Mouse (Mus musculus) liver, adult 2 months (tissue): ENCODE results near the gene Il34. TPM values are rescaled to one million over a fixed set of nuclear protein-coding genes. Genes with fewer than 3 reads are reported as not detected.

Experiments used
- DNase-seq: peaks from one replicate; pipeline ENCODE4 v3.0.0-alpha.2; 2011; ENCODE audit warnings: low read depth, low spot score; ENCODE audit errors: extremely low read depth
- H3K27ac ChIP-seq: fragments of 200-500 bp; replicated peaks from 2 replicates; pipeline ENCODE4 v1.5.1; 2012; ENCODE audit warnings: low read depth, mild to moderate bottlenecking, control low read depth, inconsistent platforms, low read length; ENCODE audit not compliant: insufficient read depth
- H3K27me3 ChIP-seq: fragments of 200-500 bp; 2 replicates; pipeline ENCODE4 v1.6.1; 2012; ENCODE audit warnings: mild to moderate bottlenecking, moderate library complexity, low read length, inconsistent platforms; ENCODE audit not compliant: control insufficient read depth, insufficient read depth
- H3K36me3 ChIP-seq: fragments of 200-500 bp; 2 replicates; pipeline ENCODE4 v1.6.1; 2012; ENCODE audit warnings: low read length, inconsistent platforms; ENCODE audit not compliant: control insufficient read depth, insufficient read depth
- H3K4me1 ChIP-seq: fragments of 200-500 bp; 2 replicates; pipeline ENCODE4 v1.6.1; 2011; ENCODE audit warnings: low read length; ENCODE audit not compliant: control insufficient read depth, insufficient read depth
- H3K4me3 ChIP-seq: fragments of 200-500 bp; 2 replicates; pipeline ENCODE4 v1.5.1; 2011; ENCODE audit warnings: low read depth, mild to moderate bottlenecking, control low read depth, low read length, moderate library complexity; ENCODE audit not compliant: insufficient read depth
- H3K79me2 ChIP-seq: fragments of 200-500 bp; 2 replicates; pipeline ENCODE4 v1.6.1; 2012; ENCODE audit warnings: inconsistent platforms, mild to moderate bottlenecking, low read length, moderate library complexity; ENCODE audit not compliant: control insufficient read depth, insufficient read depth
- H3K9ac ChIP-seq: fragments of 200-500 bp; 2 replicates; pipeline ENCODE4 v1.6.1; 2012; ENCODE audit warnings: low read depth, mild to moderate bottlenecking, control low read depth, inconsistent platforms, low read length
- CTCF ChIP-seq: fragments of 200-500 bp; IDR thresholded peaks from 2 replicates; pipeline ENCODE4 v1.5.1; 2011; ENCODE audit warnings: low read depth, low read length, control low read depth
- POLR2A ChIP-seq: fragments of 200-500 bp; IDR thresholded peaks from 2 replicates; pipeline ENCODE4 v1.6.1; 2011; ENCODE audit warnings: low read length, control low read depth; ENCODE audit not compliant: insufficient read depth; ENCODE audit errors: extremely low read depth
- WGBS: fragments of 180-500 bp; shearing (Covaris S2); methylation state at CpG from one replicate; pipeline ENCODE4 v1.1.7; 2018; 5-methylcytosine and 5-hydroxymethylcytosine counted together
- polyA plus RNA-seq: library from polyadenylated mRNA; depleted of rRNA; stranded (reverse); fragments of >200 nt; gene quantifications from 2 replicates; pipeline ENCODE4 v1.2.3, GENCODE M21; 2012
- total RNA-seq: library from RNA; depleted of rRNA; stranded (reverse); fragments of >200 nt; gene quantifications from 2 replicates; pipeline ENCODE4 v1.2.3, GENCODE M21; 2014

The Il34 gene
- total and polyA plus RNA-seq, 2 experiments = 2.4 to 7.3 TPM

GRCm38 (mm10) chr8:110809831-110810230 lies 4.1 kb upstream of the Il34 start:
- H3K79me2 ChIP-seq = no peaks in the 10 kb centered on the region
- TF ChIP-seq CTCF (no peak), POLR2A (no peak)
- H3K4me3 ChIP-seq = no peak overlapping the region
- H3K4me1 ChIP-seq = no peaks in the 10 kb centered on the region
- H3K27me3 ChIP-seq = no peaks in the 10 kb centered on the region
- H3K36me3 ChIP-seq = peaks cover 55% of the 10 kb centered on the region
- H3K27ac ChIP-seq = no peak overlapping the region
- 46% methylated on average over 2 of the region's 2 CpGs for WGBS
- no peak for DNase-seq
- H3K9ac ChIP-seq = no peak overlapping the region

GRCm38 (mm10) chr8:110808495-110809472 lies 3.1 kb upstream of the Il34 start:
- H3K4me1 ChIP-seq = no peaks in the 10 kb centered on the region
- 71% methylated on average over 13 of the region's 13 CpGs for WGBS
- no peak for DNase-seq
- H3K27ac ChIP-seq = peak overlapping the region; percentile 5; the same call in 1 of the 2 replicates
- H3K36me3 ChIP-seq = peaks cover 45% of the 10 kb centered on the region
- no peak overlapping the region for H3K9ac ChIP-seq
- H3K79me2 ChIP-seq = no peaks in the 10 kb centered on the region
- no peaks in the 10 kb centered on the region for H3K27me3 ChIP-seq
- no peak for TF ChIP-seq POLR2A
- TF ChIP-seq CTCF = no peak
- H3K4me3 ChIP-seq = no peak overlapping the region

GRCm38 (mm10) chr8:110806146-110806545 lies 422 bp upstream of the Il34 start:
- 81% methylated on average over 1 of the region's 1 CpGs for WGBS
- Histone ChIP-seq H3K27me3 (no peaks in the 10 kb centered on the region), H3K36me3 (peaks cover 19% of the 10 kb centered on the region), H3K4me1 (no peaks in the 10 kb centered on the region), H3K27ac (no peak overlapping the region), H3K9ac (no peak overlapping the region), H3K79me2 (no peaks in the 10 kb centered on the region), H3K4me3 (no peak overlapping the region)
- no peak for DNase-seq
- TF ChIP-seq POLR2A (no peak), CTCF (no peak)

GRCm38 (mm10) chr8:110804825-110805514 lies 754 bp downstream of the Il34 start:
- Histone ChIP-seq H3K36me3 (peaks cover 7% of the 10 kb centered on the region), H3K9ac (no peak overlapping the region), H3K27me3 (no peaks in the 10 kb centered on the region), H3K27ac (no peak overlapping the region), H3K4me1 (no peaks in the 10 kb centered on the region), H3K79me2 (no peaks in the 10 kb centered on the region), H3K4me3 (no peak overlapping the region)
- WGBS = 43% methylated on average over 3 of the region's 3 CpGs
- TF ChIP-seq CTCF = no peak
- TF ChIP-seq POLR2A = no peak
- DNase-seq = no peak

- WGBS = 75% methylated on average over 9 of the region's 9 CpGs
- TF ChIP-seq CTCF (no peak), POLR2A (no peak)
Observed at GRCm38 (mm10) chr8:110803856-110804255, 1.9 kb downstream of the Il34 start.

More at GRCm38 (mm10) chr8:110803856-110804255, 1.9 kb downstream of the Il34 start:
- Histone ChIP-seq H3K4me3 (no peak overlapping the region), H3K4me1 (no peaks in the 10 kb centered on the region), H3K27ac (no peak overlapping the region), H3K36me3 (no peaks in the 10 kb centered on the region), H3K9ac (no peak overlapping the region), H3K79me2 (no peaks in the 10 kb centered on the region), H3K27me3 (no peaks in the 10 kb centered on the region)
- no peak for DNase-seq
